Mouse (Mus musculus) kidney, embryonic 14.5 days (tissue): ENCODE data around the gene Dido1. TPM values are rescaled to one million over a fixed set of nuclear protein-coding genes. Genes with fewer than 3 reads are reported as not detected.

Experiments used
- ATAC-seq: fragments of 200-750 bp; cut with Nextera tagmentation; 2 replicates; pipeline ENCODE4 v1.8.0; 2017; ENCODE audit warnings: moderate number of reproducible peaks, mild to moderate bottlenecking, moderate TSS enrichment, moderate library complexity; ENCODE audit not compliant: low FRiP score, low TSS enrichment
- H3K27ac ChIP-seq: fragments of 300-500 bp; sonication (generic); 2 replicates; pipeline ENCODE4 v1.5.1; 2014; ENCODE audit warnings: low read depth, mild to moderate bottlenecking, low read length, moderate library complexity, mixed read lengths
- H3K27me3 ChIP-seq: fragments of 300-500 bp; sonication (generic); 2 replicates; pipeline ENCODE4 v1.6.1; 2014; ENCODE audit warnings: mild to moderate bottlenecking, low read length; ENCODE audit not compliant: control insufficient read depth, insufficient read depth
- H3K36me3 ChIP-seq: fragments of 300-500 bp; sonication (generic); 2 replicates; pipeline ENCODE4 v1.6.1; 2014; ENCODE audit warnings: low read length, mixed read lengths; ENCODE audit not compliant: control insufficient read depth, insufficient read depth
- H3K4me1 ChIP-seq: fragments of 300-500 bp; sonication (generic); 2 replicates; pipeline ENCODE4 v1.6.1; 2014; ENCODE audit warnings: low read length, mixed read lengths; ENCODE audit not compliant: control insufficient read depth, insufficient read depth
- H3K4me2 ChIP-seq: fragments of 300-500 bp; sonication (generic); replicated peaks from 2 replicates; pipeline ENCODE4 v1.6.1; 2014; ENCODE audit warnings: low read depth, mild to moderate bottlenecking, low read length
- H3K4me3 ChIP-seq: fragments of 300-500 bp; sonication (generic); 2 replicates; pipeline ENCODE4 v1.5.1; 2014; ENCODE audit warnings: mild to moderate bottlenecking, low read length
- H3K9ac ChIP-seq: fragments of 300-500 bp; sonication (generic); 2 replicates; pipeline ENCODE4 v1.6.1; 2014; ENCODE audit warnings: low read depth, mild to moderate bottlenecking, low read length, moderate library complexity
- H3K9me3 ChIP-seq: fragments of 300-500 bp; sonication (generic); 2 replicates; pipeline ENCODE4 v1.6.1; 2016; ENCODE audit warnings: low read length; ENCODE audit not compliant: control insufficient read depth
- WGBS: fragments of 180-500 bp; shearing (Covaris S2); extraction: QIAGEN DNeasy Blood & Tissue Kit; methylation state at CpG from one replicate; pipeline ENCODE4 v1.1.7; 2014; 5-methylcytosine and 5-hydroxymethylcytosine counted together
- polyA plus RNA-seq: library from polyadenylated mRNA; unstranded; fragments of >200 nt; fragmentation: Nextera tagmentation; extraction: Ambion mirVana; gene quantifications from 2 replicates; pipeline ENCODE4 v1.2.1, GENCODE M21; 2014

Dido1 gene
- polyA plus RNA-seq, 1 experiment from 2014 or later = 39.5 TPM

- Histone ChIP-seq H3K4me3 (no peak overlapping the region), H3K4me2 (no peak overlapping the region), H3K9ac (no peak overlapping the region), H3K27ac (no peak overlapping the region), H3K4me1 (no peaks in the 10 kb centered on the region), H3K36me3 (peaks cover 54% of the 10 kb centered on the region), H3K27me3 (no peaks in the 10 kb centered on the region), H3K9me3 (no peaks in the 10 kb centered on the region)
- WGBS = 30% methylated on average over 4 of the region's 4 CpGs
- ATAC-seq = peak; percentile 53; the same call in 1 of the 2 replicates
Measured at GRCm38 (mm10) chr2:180678609-180679140, 31.1 kb downstream of the Dido1 start.

- Histone ChIP-seq H3K9ac (no peak overlapping the region), H3K4me3 (no peak overlapping the region), H3K27ac (no peak overlapping the region), H3K9me3 (no peaks in the 10 kb centered on the region), H3K4me2 (no peak overlapping the region), H3K4me1 (no peaks in the 10 kb centered on the region), H3K27me3 (no peaks in the 10 kb centered on the region), H3K36me3 (peaks cover 54% of the 10 kb centered on the region)
- WGBS = 97% methylated on average over 2 of the region's 2 CpGs
- no peak for ATAC-seq
Measured at GRCm38 (mm10) chr2:180676706-180677105, 33.1 kb downstream of the Dido1 start.

GRCm38 (mm10) chr2:180662008-180662407 lies 47.8 kb downstream of the Dido1 start:
- Histone ChIP-seq H3K4me1 (0 out of 2 replicates have a peak, but pooled peaks cover 3% of the 10 kb centered on the region), H3K36me3 (peaks cover 50% of the 10 kb centered on the region), H3K27ac (no peak overlapping the region), H3K27me3 (no peaks in the 10 kb centered on the region), H3K4me2 (no peak overlapping the region), H3K9me3 (no peaks in the 10 kb centered on the region), H3K9ac (no peak overlapping the region), H3K4me3 (no peak overlapping the region)
- WGBS = 88% methylated on average over 4 of the region's 4 CpGs
- ATAC-seq = no peak

GRCm38 (mm10) chr2:180660521-180660920 lies 49.3 kb downstream of the Dido1 start:
- Histone ChIP-seq H3K27ac (no peak overlapping the region), H3K36me3 (peaks cover 35% of the 10 kb centered on the region), H3K27me3 (no peaks in the 10 kb centered on the region), H3K9ac (no peak overlapping the region), H3K4me2 (no peak overlapping the region), H3K9me3 (no peaks in the 10 kb centered on the region), H3K4me1 (0 out of 2 replicates have a peak, but pooled peaks cover 3% of the 10 kb centered on the region), H3K4me3 (no peak overlapping the region)
- WGBS = 96% methylated on average over 5 of the region's 5 CpGs
- no peak for ATAC-seq

GRCm38 (mm10) chr2:180659353-180660150 lies 50.2 kb downstream of the Dido1 start:
- H3K36me3 ChIP-seq = peaks cover 26% of the 10 kb centered on the region
- peak overlapping the region; percentile 9 for H3K4me3 ChIP-seq
- no peaks in the 10 kb centered on the region for H3K27me3 ChIP-seq
- WGBS = 26% methylated on average over 42 of the region's 42 CpGs
- peak overlapping the region; percentile 50 for H3K9ac ChIP-seq
- peak overlapping the region; percentile 15 for H3K4me2 ChIP-seq
- peak; percentile 71 for ATAC-seq
- 0 out of 2 replicates have a peak, but pooled peaks cover 3% of the 10 kb centered on the region for H3K4me1 ChIP-seq
- no peak overlapping the region for H3K27ac ChIP-seq
- no peaks in the 10 kb centered on the region for H3K9me3 ChIP-seq

- Histone ChIP-seq H3K9ac (no peak overlapping the region), H3K4me2 (no peak overlapping the region), H3K27me3 (no peaks in the 10 kb centered on the region), H3K4me1 (0 out of 2 replicates have a peak, but pooled peaks cover 3% of the 10 kb centered on the region), H3K36me3 (peaks cover 22% of the 10 kb centered on the region), H3K27ac (no peak overlapping the region), H3K9me3 (no peaks in the 10 kb centered on the region), H3K4me3 (no peak overlapping the region)
- ATAC-seq = no peak
- 89% methylated on average over 5 of the region's 5 CpGs for WGBS
Measured at GRCm38 (mm10) chr2:180658381-180658780, 51.4 kb downstream of the Dido1 start.

- 76% methylated on average over 4 of the region's 4 CpGs for WGBS
- H3K4me3 ChIP-seq = no peak overlapping the region
Measured at GRCm38 (mm10) chr2:180657394-180658013, 52.3 kb downstream of the Dido1 start.

GRCm38 (mm10) chr2:180655150-180655549 lies 54.6 kb downstream of the Dido1 start:
- Histone ChIP-seq H3K4me1 (0 out of 2 replicates have a peak, but pooled peaks cover 3% of the 10 kb centered on the region), H3K9ac (no peak overlapping the region), H3K4me3 (no peak overlapping the region), H3K27me3 (no peaks in the 10 kb centered on the region), H3K4me2 (no peak overlapping the region), H3K36me3 (no peaks in the 10 kb centered on the region), H3K9me3 (no peaks in the 10 kb centered on the region), H3K27ac (no peak overlapping the region)
- no peak for ATAC-seq
- 46% methylated on average over 6 of the region's 6 CpGs for WGBS

More at GRCm38 (mm10) chr2:180657394-180658013, 52.3 kb downstream of the Dido1 start:
- 0 out of 2 replicates have a peak, but pooled peaks cover 3% of the 10 kb centered on the region for H3K4me1 ChIP-seq
- ATAC-seq = peak; percentile 64; the same call in 1 of the 2 replicates
- H3K4me2 ChIP-seq = no peak overlapping the region
- H3K9me3 ChIP-seq = no peaks in the 10 kb centered on the region
- no peak overlapping the region for H3K9ac ChIP-seq
- no peaks in the 10 kb centered on the region for H3K27me3 ChIP-seq
- peaks cover 17% of the 10 kb centered on the region for H3K36me3 ChIP-seq
- no peak overlapping the region for H3K27ac ChIP-seq

- H3K4me1 ChIP-seq = 0 out of 2 replicates have a peak, but pooled peaks cover 2% of the 10 kb centered on the region
- H3K4me2 ChIP-seq = no peak overlapping the region
- no peak for ATAC-seq
- no peaks in the 10 kb centered on the region for H3K9me3 ChIP-seq
- H3K4me3 ChIP-seq = no peak overlapping the region
- no peaks in the 10 kb centered on the region for H3K36me3 ChIP-seq
- no peak overlapping the region for H3K9ac ChIP-seq
- no peaks in the 10 kb centered on the region for H3K27me3 ChIP-seq
- no peak overlapping the region for H3K27ac ChIP-seq
- 88% methylated on average over 7 of the region's 7 CpGs for whole genome bisulfite sequencing
Measured at GRCm38 (mm10) chr2:180654666-180655065, 55.1 kb downstream of the Dido1 start.
